ENCODE assay signal across 8 mouse cellular contexts in genomic region chr2:155018251-155018755, GRCm38 (mm10). TPM values are rescaled to one million over a fixed set of nuclear protein-coding genes. Genes with fewer than 3 reads are reported as not detected.
DNase-seq lines count a peak whose midpoint lies in the region; ATAC-seq and TF ChIP-seq lines count a peak whose summit lies in the region.
"Not testable (repeated sequence)": the region's sequence is repeated elsewhere in the genome, so short reads cannot be mapped to it uniquely, and the experiment has no call there.
"Had no signal": no experiment of that assay in that cellular context is flagged by ENCODE, and none has a peak within 500 bp of the region (broad histone marks: within the 10 kb centered on the region; RNA-seq: fewer than 3 reads in every experiment).

Gene Gm14226 (plus strand): TSS chr2:155018266.

- TF ChIP-seq CTCF in heart, adult 2 months (IDR thresholded peaks at IDR 0.05), result not testable (repeated sequence)

- H3K36me3 ChIP-seq in embryonic facial prominence, embryonic 12.5 days; heart, adult 2 months (ENCODE audit: control insufficient read depth, insufficient read depth, low read length); hindbrain, embryonic 16.5 days (ENCODE audit: control insufficient read depth, insufficient read depth, low read length); limb, embryonic 11.5 days (ENCODE audit: control insufficient read depth, insufficient read depth, low read length); lung, embryonic 15.5 days: not testable (repeated sequence)

- not testable (repeated sequence) for ATAC-seq in embryonic facial prominence, embryonic 12.5 days (ENCODE audit: insufficient number of reproducible peaks, insufficient read depth, low FRiP score, low TSS enrichment); hindbrain, embryonic 16.5 days; limb, embryonic 11.5 days (ENCODE audit: insufficient number of reproducible peaks, low FRiP score, low TSS enrichment, low read depth); lung, embryonic 15.5 days (ENCODE audit: borderline replicate concordance, extremely low read depth, low FRiP score, low TSS enrichment)

- peak within 1 kb of the TSS; percentile 34 for H3K4me3 ChIP-seq in embryonic facial prominence, embryonic 12.5 days
- peak within 1 kb of the TSS; percentile 56 for H3K4me3 ChIP-seq in heart, adult 2 months
- peak within 1 kb of the TSS; percentile 50 for H3K4me3 ChIP-seq in hindbrain, embryonic 16.5 days (ENCODE audit: low read length)
- peak within 1 kb of the TSS; percentile 37 for H3K4me3 ChIP-seq in limb, embryonic 11.5 days (ENCODE audit: low read depth, low read length)
- peak within 1 kb of the TSS; percentile 45 for H3K4me3 ChIP-seq in lung, embryonic 15.5 days

- not testable (repeated sequence) for TF ChIP-seq POLR2A in heart, adult 2 months (IDR thresholded peaks at IDR 0.05; ENCODE audit: insufficient read depth, low read depth, low read length)

- H3K4me2 ChIP-seq in embryonic facial prominence, embryonic 12.5 days (replicated peaks), result peak within 1 kb of the TSS; percentile 74
- peak within 1 kb of the TSS; percentile 58 for H3K4me2 ChIP-seq in hindbrain, embryonic 16.5 days (ENCODE audit: low read length)
- H3K4me2 ChIP-seq in limb, embryonic 11.5 days (ENCODE audit: low read depth, severe bottlenecking), result peak within 1 kb of the TSS; percentile 62
- peak within 1 kb of the TSS; percentile 89 for H3K4me2 ChIP-seq in lung, embryonic 15.5 days

- intact Hi-C loops in heart, adult 2 months (cut with DNase I), result not testable (repeated sequence)

- not testable (repeated sequence) for H3K4me1 ChIP-seq in embryonic facial prominence, embryonic 12.5 days; heart, adult 2 months (ENCODE audit: control insufficient read depth, insufficient read depth, low read length); hindbrain, embryonic 16.5 days (ENCODE audit: control insufficient read depth, insufficient read depth, low read depth, low read length); limb, embryonic 11.5 days (ENCODE audit: control insufficient read depth, insufficient read depth, low read length); lung, embryonic 15.5 days

- not testable (repeated sequence) for TF ChIP-seq EP300 in heart, adult 2 months (IDR thresholded peaks at IDR 0.05; ENCODE audit: insufficient read depth, low read depth, low read length)

- H3K79me2 ChIP-seq in heart, adult 2 months (replicated peaks; ENCODE audit: control insufficient read depth, insufficient read depth, low read length), result not testable (repeated sequence)

- not testable (repeated sequence) for H3K9me3 ChIP-seq in embryonic facial prominence, embryonic 12.5 days; hindbrain, embryonic 16.5 days (ENCODE audit: control insufficient read depth, low read length); limb, embryonic 11.5 days (ENCODE audit: control insufficient read depth, low read length); lung, embryonic 15.5 days

- not testable (repeated sequence) for H3K27me3 ChIP-seq in embryonic facial prominence, embryonic 12.5 days; heart, adult 2 months (ENCODE audit: control insufficient read depth, insufficient read depth, low read length); hindbrain, embryonic 16.5 days (replicated peaks; ENCODE audit: control insufficient read depth, insufficient read depth, low read length); limb, embryonic 11.5 days (ENCODE audit: control insufficient read depth, insufficient read depth, low read length); lung, embryonic 15.5 days

- DNase-seq in adrenal gland, postnatal 14 days, result peak; percentile 40
- DNase-seq in heart, adult 2 months; limb, embryonic 11.5 days (ENCODE audit: low spot score): not testable (repeated sequence)
- peak; percentile 25 for DNase-seq in neural tube, embryonic 10.5 days (ENCODE audit: extremely low spot score, low spot score)

- WGBS in embryonic facial prominence, embryonic 12.5 days, result 2% methylated on average over 24 of the region's 26 CpGs
- 1% methylated on average over 24 of the region's 26 CpGs for WGBS in heart, adult 2 months
- WGBS in hindbrain, embryonic 16.5 days, result under 1% methylated on average over 23 of the region's 26 CpGs
- 2% methylated on average over 24 of the region's 26 CpGs for WGBS in limb, embryonic 11.5 days
- WGBS in lung, embryonic 15.5 days, result under 1% methylated on average over 24 of the region's 26 CpGs

- peak within 1 kb of the TSS; percentile 88 for H3K27ac ChIP-seq in embryonic facial prominence, embryonic 12.5 days
- H3K27ac ChIP-seq in heart, adult 2 months, result peak within 1 kb of the TSS; percentile 48
- peak within 1 kb of the TSS; percentile 59 for H3K27ac ChIP-seq in hindbrain, embryonic 16.5 days (ENCODE audit: low read depth, low read length)
- H3K27ac ChIP-seq in limb, embryonic 11.5 days (replicated peaks; ENCODE audit: low read depth, low read length), result peak within 1 kb of the TSS; percentile 72
- peak within 1 kb of the TSS; percentile 79 for H3K27ac ChIP-seq in lung, embryonic 15.5 days

- peak within 1 kb of the TSS; percentile 50 for H3K9ac ChIP-seq in embryonic facial prominence, embryonic 12.5 days
- H3K9ac ChIP-seq in heart, adult 2 months (ENCODE audit: low read depth, low read length), result peak within 1 kb of the TSS; percentile 70
- H3K9ac ChIP-seq in hindbrain, embryonic 16.5 days (ENCODE audit: low read depth, low read length), result peak within 1 kb of the TSS; percentile 42
- H3K9ac ChIP-seq in limb, embryonic 11.5 days (ENCODE audit: low read length), result peak within 1 kb of the TSS; percentile 55
- H3K9ac ChIP-seq in lung, embryonic 15.5 days, result peak within 1 kb of the TSS; percentile 39

RNA-seq across cellular contexts. Expression of gene Gm14226, which starts in this region (rescaled TPM):
- total RNA-seq in adrenal gland, postnatal 14 days (2021), result 29.0 and 33.1 TPM in 2 replicates
- polyA plus RNA-seq in embryonic facial prominence, embryonic 12.5 days (2016; fragmentation: Nextera tagmentation; extraction: Ambion mirVana), result 4.9 and 6.0 TPM in 2 replicates
- under 1 TPM; 0.16 to 0.20 TPM for total RNA-seq in heart, adult 2 months (2021)
- 0.16 and 0.18 TPM in 2 replicates for polyA plus RNA-seq in heart, adult 2 months (2012; rRNA removed)
- polyA plus RNA-seq in hindbrain, embryonic 16.5 days (2015; fragmentation: Nextera tagmentation; extraction: Ambion mirVana), result 0.19 and 0.21 TPM in 2 replicates
- 10.2 and 13.0 TPM in 2 replicates for polyA plus RNA-seq in limb, embryonic 11.5 days (2014; fragmentation: Nextera tagmentation; extraction: Ambion mirVana)
- polyA plus RNA-seq in lung, embryonic 15.5 days (2015; fragmentation: Nextera tagmentation; extraction: Ambion mirVana), result 0.29 TPM in 2 replicates
- polyA plus RNA-seq: G1E had no signal

Comparison
In these comparisons a context has a peak if more than half of its experiments do, and no peak if none do; other contexts are left out.
1. RNA of gene Gm14226 (total RNA-seq): 29.0 to 33.1 TPM in adrenal gland, postnatal 14 days; 0.16 to 0.20 TPM in heart, adult 2 months; every median in the first group is over 10 times any median in the second.
2. Peak in every context shown above with its lines, with median percentiles within 50 percentile points of each other: H3K27ac ChIP-seq, H3K4me2 ChIP-seq, H3K4me3 ChIP-seq and H3K9ac ChIP-seq.